Mouse (Mus musculus) embryo, embryonic 11 days (tissue): ENCODE data around the gene Lrrtm1.
A peak's percentile ranks its signal among the peaks of the same experiment; 100 is the strongest.

Experiments
- DNase-seq: peaks from one replicate; pipeline ENCODE4 v3.0.0-alpha.2; 2015

Lrrtm1 gene

GRCm38 (mm10) chr6:77242601-77243406, at the start of gene Lrrtm1:
TSS of gene Lrrtm1 (plus strand) at chr6:77242689.
- peak; percentile 88 for DNase-seq

DNA sequence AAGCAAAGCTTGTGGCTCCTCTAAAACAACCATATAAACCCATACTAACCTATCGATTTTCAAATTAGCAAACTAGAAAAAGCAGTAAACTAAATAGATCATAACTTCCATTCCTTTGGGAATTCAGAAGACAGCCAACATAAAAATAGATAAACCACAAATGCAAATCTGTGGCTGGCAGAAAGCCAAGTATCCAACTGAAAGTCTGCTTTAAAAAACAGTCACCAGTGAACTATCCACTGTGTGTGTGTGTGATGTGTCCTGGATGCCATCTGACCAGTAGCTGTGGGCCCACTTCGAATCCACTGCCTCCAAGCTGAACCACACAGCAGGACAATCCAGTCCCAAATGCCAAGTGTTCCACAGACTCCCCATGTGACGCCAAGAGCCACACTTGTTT, 45.8 kb upstream of the Lrrtm1 start:
- no peak for DNase-seq

DNA sequence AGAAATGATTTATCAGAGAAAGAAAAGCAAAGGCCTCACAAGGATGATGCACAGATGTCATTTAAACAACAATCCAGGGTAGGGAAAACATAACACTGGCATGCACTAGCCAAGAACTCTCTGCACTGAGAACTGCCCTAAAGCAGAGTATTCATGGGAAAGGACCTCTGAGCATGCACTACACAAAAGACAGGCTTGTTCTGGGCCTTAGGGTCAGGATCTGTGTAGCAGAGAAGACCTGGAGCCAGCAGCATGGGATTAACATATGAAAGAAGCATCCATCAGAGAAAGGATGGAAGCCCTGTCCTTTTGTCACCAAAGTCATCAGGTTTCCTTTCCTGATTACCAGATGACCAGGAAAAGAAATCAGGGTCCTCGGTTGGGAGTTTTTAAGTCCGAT, 43.1 kb upstream of the Lrrtm1 start:
- peak; percentile 23 for DNase-seq

DNA sequence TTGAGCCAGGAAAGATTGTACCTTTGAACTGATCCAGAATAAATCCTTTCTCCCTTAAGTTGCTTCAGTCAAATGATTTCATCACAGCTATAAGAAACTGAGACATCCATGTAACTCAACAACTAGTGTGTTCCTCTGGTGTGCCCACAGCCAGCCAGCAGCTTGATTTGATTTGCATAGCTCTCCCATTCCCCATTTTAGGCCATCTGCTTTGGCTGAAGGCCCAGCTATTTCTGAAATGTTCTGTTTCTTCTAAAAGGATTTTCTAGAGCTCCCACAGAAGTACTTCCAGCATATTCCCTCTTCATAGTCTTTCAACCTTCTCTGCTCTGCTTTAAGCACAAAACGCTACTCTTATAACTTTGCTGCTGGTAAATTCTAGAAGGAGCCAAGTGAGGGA, 33.3 kb upstream of the Lrrtm1 start:
- DNase-seq: no peak

DNA sequence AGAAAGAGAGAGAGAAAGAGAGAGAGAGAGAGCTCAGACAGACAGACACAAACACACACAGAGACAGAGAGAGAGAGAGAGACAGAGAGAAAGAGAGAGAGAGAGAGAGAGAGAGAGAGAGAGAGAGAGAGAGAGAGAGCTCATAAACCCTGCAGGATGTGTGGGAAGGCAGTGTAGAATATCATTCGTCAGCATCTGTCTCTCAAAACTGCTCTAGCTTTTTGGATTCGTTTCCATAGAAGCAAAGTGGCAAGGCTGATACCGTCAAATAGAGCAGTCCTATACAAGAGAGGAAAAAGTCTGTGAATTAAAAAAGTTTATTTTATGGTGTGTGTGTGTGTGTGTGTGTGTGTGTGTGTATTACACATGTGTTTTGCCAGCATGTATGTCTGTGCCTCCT, 32.6 kb upstream of the Lrrtm1 start:
- DNase-seq: no peak

DNA sequence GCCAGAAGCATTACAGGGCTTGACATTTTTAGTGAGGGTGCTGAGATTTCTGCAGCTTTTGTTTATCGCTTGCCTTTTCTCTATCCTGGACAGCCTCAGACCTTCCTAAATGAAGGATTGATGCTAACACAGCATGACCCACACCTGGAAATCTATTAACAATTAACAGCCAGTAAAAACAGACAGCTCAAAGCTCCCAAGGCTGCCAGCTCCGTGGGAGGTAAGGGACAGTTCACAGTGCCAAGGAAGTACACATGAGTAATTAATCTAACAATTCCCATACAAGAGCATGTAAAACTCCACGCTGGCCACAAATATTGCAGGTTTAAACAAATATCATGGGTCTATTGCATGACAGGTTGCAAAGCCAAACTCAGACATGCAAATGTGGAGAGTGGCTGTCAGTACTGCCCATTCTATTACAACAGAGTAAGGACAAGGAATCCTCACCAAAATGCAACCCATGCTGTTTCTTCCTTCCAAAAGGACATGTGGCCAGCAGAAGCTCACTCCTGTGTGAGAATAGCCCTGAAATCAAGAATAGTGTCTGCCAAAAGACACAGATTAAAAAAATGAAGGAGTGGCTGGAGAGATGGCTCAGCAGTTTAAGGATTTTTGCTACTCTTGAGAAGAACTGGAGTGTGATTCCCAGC, 28.6 kb upstream of the Lrrtm1 start:
- DNase-seq: peak; percentile 39

GRCm38 (mm10) chr6:77215322-77215721, 27.2 kb upstream of the Lrrtm1 start:
- no peak for DNase-seq

- peak; percentile 73 for DNase-seq
Measured at GRCm38 (mm10) chr6:77218875-77219274, 23.6 kb upstream of the Lrrtm1 start.

- no peak for DNase-seq
Measured at GRCm38 (mm10) chr6:77220776-77221175, 21.7 kb upstream of the Lrrtm1 start.

- peak; percentile 20 for DNase-seq
Measured at GRCm38 (mm10) chr6:77222849-77223638, 19.4 kb upstream of the Lrrtm1 start.

GRCm38 (mm10) chr6:77240426-77240825, 2.1 kb upstream of the Lrrtm1 start:
- DNase-seq: no peak

- peak; percentile 71 for DNase-seq
Measured at GRCm38 (mm10) chr6:77243541-77244231, 1.2 kb downstream of the Lrrtm1 start.

DNA sequence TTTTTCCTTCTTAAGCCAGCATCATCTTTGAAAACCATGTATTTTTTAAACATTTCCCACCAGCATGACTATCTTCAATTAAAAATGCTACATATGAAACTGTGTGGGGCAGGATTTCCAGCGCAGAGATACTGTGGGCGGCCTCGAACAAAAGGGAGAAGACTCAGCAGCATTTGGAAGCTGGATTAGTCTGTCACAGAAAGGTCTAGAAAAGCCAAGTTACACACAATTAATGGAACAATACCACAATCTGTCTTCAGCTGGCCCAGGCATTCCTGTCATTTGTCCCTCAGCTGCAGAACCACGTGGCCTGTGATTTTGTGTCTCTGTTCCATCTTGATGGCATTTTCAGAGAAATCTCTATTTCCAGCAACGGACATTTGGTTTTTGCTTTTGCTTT, 11.0 kb downstream of the Lrrtm1 start:
- DNase-seq: no peak

GRCm38 (mm10) chr6:77256348-77256747, 13.9 kb downstream of the Lrrtm1 start:
- DNase-seq: no peak

GRCm38 (mm10) chr6:77257358-77258105, 15.0 kb downstream of the Lrrtm1 start:
- DNase-seq: peak; percentile 36

- peak; percentile 29 for DNase-seq
Measured at GRCm38 (mm10) chr6:77265163-77265562, 22.7 kb downstream of the Lrrtm1 start.

DNA sequence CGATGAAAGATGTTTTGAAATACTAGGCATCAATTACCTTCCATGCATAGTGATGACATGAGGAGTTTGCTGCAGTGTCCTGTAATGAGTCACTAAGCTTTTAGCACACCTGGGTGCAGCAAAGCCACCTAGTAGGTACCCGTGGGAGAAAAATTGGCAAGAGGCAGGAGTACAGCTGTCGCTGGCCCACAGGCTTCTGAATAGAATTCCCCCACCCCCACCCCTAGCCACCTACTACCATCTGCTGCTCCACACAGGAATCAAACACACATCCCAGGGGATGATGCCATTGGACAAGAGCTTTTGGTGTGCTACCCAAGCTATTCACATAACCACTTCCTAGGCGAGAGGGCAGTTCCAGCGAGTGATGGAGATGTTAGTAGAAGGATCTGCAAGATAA, 36.3 kb downstream of the Lrrtm1 start:
- DNase-seq: no peak

DNA sequence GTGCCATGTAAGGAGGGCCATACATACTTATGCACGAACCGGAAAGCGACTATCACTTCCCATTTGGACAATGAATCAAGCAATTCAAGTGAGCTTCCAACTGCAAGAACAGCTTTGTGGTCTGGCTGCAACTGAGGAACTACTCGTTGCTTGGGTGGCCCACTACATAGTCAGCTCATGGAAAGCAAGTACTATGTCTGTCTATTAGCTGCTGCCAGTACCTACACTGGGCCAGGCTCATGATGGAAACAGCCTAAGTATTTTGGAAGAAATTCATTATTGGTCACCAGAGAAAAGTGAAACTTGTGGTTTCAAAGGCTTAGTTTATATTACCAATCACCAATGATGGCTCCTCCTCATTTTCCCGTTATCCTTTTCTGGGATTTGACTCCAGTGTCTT, 43.8 kb downstream of the Lrrtm1 start:
- DNase-seq: no peak

- no peak for DNase-seq
Measured at GRCm38 (mm10) chr6:77288402-77288801, 45.9 kb downstream of the Lrrtm1 start.

- no peak for DNase-seq
Measured at GRCm38 (mm10) chr6:77291415-77291814, 48.9 kb downstream of the Lrrtm1 start.

DNA sequence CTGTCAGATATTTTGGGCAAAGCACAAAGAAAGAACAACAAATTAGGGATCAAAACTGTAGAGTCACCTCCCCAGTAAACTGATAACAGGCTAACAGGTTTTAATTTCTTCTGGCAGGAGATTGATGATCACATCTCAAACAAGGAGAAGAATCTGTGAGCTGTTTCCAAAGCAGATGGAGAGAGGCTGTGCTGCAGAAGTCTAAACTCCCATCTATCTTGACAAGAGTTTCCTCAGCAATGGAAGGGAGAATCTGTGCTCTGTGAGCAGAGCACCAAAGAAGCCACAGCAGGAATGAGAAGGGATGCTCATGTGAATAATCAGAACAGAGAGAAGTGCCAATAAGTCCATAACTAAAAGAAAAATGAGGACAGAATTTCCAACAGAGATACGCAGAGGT, 58.8 kb downstream of the Lrrtm1 start:
- DNase-seq: no peak

DNA sequence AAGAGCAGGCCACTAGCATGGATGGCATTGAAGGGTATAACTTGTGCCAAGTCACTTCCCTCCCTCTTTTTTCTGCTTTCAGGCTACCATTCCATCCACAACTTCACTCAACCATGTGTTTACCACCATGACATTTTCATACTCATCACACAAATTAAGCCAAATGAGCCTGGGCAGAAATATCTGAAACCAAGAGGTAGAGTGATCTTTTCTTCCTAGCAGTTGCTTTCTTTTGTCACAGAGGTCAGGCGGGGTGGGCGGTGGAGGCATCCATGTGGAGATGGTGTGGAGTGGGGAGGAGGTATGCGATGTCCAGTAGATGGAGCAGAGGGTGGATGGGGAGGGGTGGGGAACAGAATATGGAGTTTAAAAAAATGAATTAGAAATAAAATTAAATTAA, 64.3 kb downstream of the Lrrtm1 start:
- DNase-seq: no peak
